In the genomic region with DNA sequence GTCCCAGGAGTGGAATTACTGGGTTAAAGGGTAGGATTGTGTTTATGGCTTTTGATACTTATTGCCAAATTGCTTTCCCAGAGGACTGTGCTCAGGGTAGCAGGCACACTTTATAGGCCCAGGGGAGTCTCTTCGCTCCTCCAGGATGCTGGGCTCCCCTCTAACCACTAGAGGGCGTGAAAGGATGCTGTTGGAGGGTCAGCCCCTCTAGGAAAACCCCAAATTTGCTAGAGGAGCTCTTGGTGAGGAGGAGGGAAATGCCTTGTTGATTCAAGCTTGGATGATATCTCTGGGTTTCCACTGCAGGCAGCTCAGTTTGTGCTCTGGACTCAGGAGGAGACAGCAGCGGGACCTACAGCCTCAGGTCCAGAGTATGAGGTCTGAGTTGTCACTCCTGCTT, we compare ENCODE assay signal across 8 mouse cellular contexts. TPM values are rescaled to one million over a fixed set of nuclear protein-coding genes. Genes with fewer than 3 reads are reported as not detected.
DNase-seq lines count a peak whose midpoint lies in the region; ATAC-seq and TF ChIP-seq lines count a peak whose summit lies in the region.

No protein-coding gene starts in this region.

- H3K4me3 ChIP-seq in hindbrain, embryonic 10.5 days = no peak overlapping the region
- H3K4me3 ChIP-seq in hindbrain, embryonic 13.5 days = no peak overlapping the region
- no peak overlapping the region for H3K4me3 ChIP-seq in hindbrain, embryonic 12.5 days
- no peak overlapping the region for H3K4me3 ChIP-seq in midbrain, postnatal 0 days (ENCODE audit: low read depth, low read length)

- DNase-seq in hindbrain, embryonic 10.5 days (ENCODE audit: low spot score) = peak; percentile 57
- DNase-seq in 3T3-L1 (ENCODE audit: low read depth, low spot score) (peak; percentile 6), NIH3T3 (ENCODE audit: low read depth) (peak; percentile 23)
- DNase-seq in midbrain, postnatal 0 days (ENCODE audit: low spot score) = peak; percentile 62
- no peak for DNase-seq in gastrocnemius, adult 8-10 months (ENCODE audit: low spot score in 2 of 2)
- no peak for DNase-seq in cerebellum, postnatal 36 days

- no peaks in the 10 kb centered on the region for H3K27me3 ChIP-seq in hindbrain, embryonic 10.5 days (ENCODE audit: insufficient read depth, poor library complexity, severe bottlenecking)
- H3K27me3 ChIP-seq in hindbrain, embryonic 13.5 days = no peaks in the 10 kb centered on the region
- H3K27me3 ChIP-seq in hindbrain, embryonic 12.5 days = no peaks in the 10 kb centered on the region
- H3K27me3 ChIP-seq in midbrain, postnatal 0 days (ENCODE audit: insufficient read depth, low read length) = no peaks in the 10 kb centered on the region

- H3K36me3 ChIP-seq in hindbrain, embryonic 10.5 days = no peaks in the 10 kb centered on the region
- H3K36me3 ChIP-seq in hindbrain, embryonic 13.5 days = no peaks in the 10 kb centered on the region
- no peaks in the 10 kb centered on the region for H3K36me3 ChIP-seq in hindbrain, embryonic 12.5 days
- no peaks in the 10 kb centered on the region for H3K36me3 ChIP-seq in midbrain, postnatal 0 days (ENCODE audit: insufficient read depth, low read length)

- H3K27ac ChIP-seq in hindbrain, embryonic 10.5 days = no peak overlapping the region
- H3K27ac ChIP-seq in hindbrain, embryonic 13.5 days = no peak overlapping the region
- no peak overlapping the region for H3K27ac ChIP-seq in hindbrain, embryonic 12.5 days
- H3K27ac ChIP-seq in midbrain, postnatal 0 days (ENCODE audit: low read depth, low read length) = no peak overlapping the region

- TF ChIP-seq CTCF in midbrain, postnatal 0 days (IDR thresholded peaks at IDR 0.05) = peak; percentile 72

- no peak overlapping the region for H3K9ac ChIP-seq in hindbrain, embryonic 13.5 days
- H3K9ac ChIP-seq in hindbrain, embryonic 12.5 days = no peak overlapping the region
- H3K9ac ChIP-seq in midbrain, postnatal 0 days (replicated peaks; ENCODE audit: low read length, poor library complexity, severe bottlenecking) = no peak overlapping the region

- H3K4me2 ChIP-seq in hindbrain, embryonic 13.5 days = no peak overlapping the region
- no peak overlapping the region for H3K4me2 ChIP-seq in hindbrain, embryonic 12.5 days (replicated peaks)
- no peak overlapping the region for H3K4me2 ChIP-seq in midbrain, postnatal 0 days (ENCODE audit: low read depth, low read length, poor library complexity, severe bottlenecking)

- H3K4me1 ChIP-seq in hindbrain, embryonic 10.5 days (replicated peaks) = no peaks in the 10 kb centered on the region
- no peaks in the 10 kb centered on the region for H3K4me1 ChIP-seq in hindbrain, embryonic 13.5 days (replicated peaks)
- no peaks in the 10 kb centered on the region for H3K4me1 ChIP-seq in hindbrain, embryonic 12.5 days
- H3K4me1 ChIP-seq in midbrain, postnatal 0 days (ENCODE audit: insufficient read depth, low read length) = no peaks in the 10 kb centered on the region

- ATAC-seq in hindbrain, embryonic 13.5 days (ENCODE audit: low FRiP score) = no peak
- 0 out of 2 replicates have a peak, but pooled peaks have one; percentile 38 for ATAC-seq in hindbrain, embryonic 12.5 days (ENCODE audit: low FRiP score)
- ATAC-seq in midbrain, postnatal 0 days (ENCODE audit: low FRiP score) = no peak

- 20% methylated on average over 3 of the region's 3 CpGs for WGBS in hindbrain, embryonic 10.5 days
- WGBS in hindbrain, embryonic 13.5 days = 13% methylated on average over 3 of the region's 3 CpGs
- 24% methylated on average over 3 of the region's 3 CpGs for WGBS in hindbrain, embryonic 12.5 days
- WGBS in midbrain, postnatal 0 days = 22% methylated on average over 3 of the region's 3 CpGs

- H3K9me3 ChIP-seq in hindbrain, embryonic 10.5 days = no peaks in the 10 kb centered on the region
- no peaks in the 10 kb centered on the region for H3K9me3 ChIP-seq in hindbrain, embryonic 13.5 days
- no peaks in the 10 kb centered on the region for H3K9me3 ChIP-seq in hindbrain, embryonic 12.5 days (replicated peaks)
- no peaks in the 10 kb centered on the region for H3K9me3 ChIP-seq in midbrain, postnatal 0 days (ENCODE audit: low read length)

RNA-seq across cellular contexts. Expression of a gene that starts 58.8 kb away (rescaled TPM):
- polyA plus RNA-seq in hindbrain, embryonic 10.5 days (2016; fragmentation: Nextera tagmentation; extraction: Ambion mirVana) = 2.2 and 4.3 TPM in 2 replicates
- 2.0 and 2.7 TPM in 2 replicates for polyA plus RNA-seq in hindbrain, embryonic 13.5 days (2015; fragmentation: Nextera tagmentation; extraction: Ambion mirVana)
- polyA plus RNA-seq in hindbrain, embryonic 12.5 days (2016; fragmentation: Nextera tagmentation; extraction: Ambion mirVana) = 7.7 and 9.8 TPM in 2 replicates
- 16.5 and 22.7 TPM in 2 replicates for total RNA-seq in midbrain, postnatal 0 days (2014; rRNA removed)
- 5.8 and 6.6 TPM in 2 replicates for polyA plus RNA-seq in midbrain, postnatal 0 days (2015; fragmentation: Nextera tagmentation; extraction: Ambion mirVana)
- 1 to 10 TPM; 2.0 to 3.6 (median 2.8) TPM for total RNA-seq in gastrocnemius, adult 8-10 months (2022)

Comparison
In these comparisons a context has a peak if more than half of its experiments do, and no peak if none do; other contexts are left out.
1. DNase-seq: peak in hindbrain, embryonic 10.5 days (single experiment), 3T3-L1 (single experiment), NIH3T3 (single experiment) and midbrain, postnatal 0 days (single experiment); none in gastrocnemius, adult 8-10 months (0 of 2) and cerebellum, postnatal 36 days (0 of 2).